Mouse (Mus musculus) midbrain, postnatal 0 days (tissue): ENCODE measurements around the gene Sell. TPM values are rescaled to one million over a fixed set of nuclear protein-coding genes. Genes with fewer than 3 reads are reported as not detected.

Experiments used
- ATAC-seq: fragments of 200-750 bp; cut with Nextera tagmentation; 2 replicates; pipeline ENCODE4 v1.8.0; 2017; ENCODE audit warnings: moderate number of reproducible peaks, mild to moderate bottlenecking, moderate TSS enrichment, moderate library complexity; ENCODE audit not compliant: low FRiP score
- DNase-seq: peaks from one replicate; pipeline ENCODE4 v3.0.0-alpha.2; 2015; ENCODE audit warnings: low spot score
- H3K27ac ChIP-seq: fragments of 300-500 bp; sonication (generic); 2 replicates; pipeline ENCODE4 v1.5.1; 2014; ENCODE audit warnings: low read depth, mild to moderate bottlenecking, low read length, mixed read lengths
- H3K27me3 ChIP-seq: fragments of 300-500 bp; sonication (generic); 2 replicates; pipeline ENCODE4 v1.6.1; 2014; ENCODE audit warnings: low read length, control low read depth, mixed read lengths; ENCODE audit not compliant: insufficient read depth
- H3K36me3 ChIP-seq: fragments of 300-500 bp; sonication (generic); 2 replicates; pipeline ENCODE4 v1.6.1; 2014; ENCODE audit warnings: low read length, control low read depth, mixed read lengths; ENCODE audit not compliant: insufficient read depth
- H3K4me1 ChIP-seq: fragments of 300-500 bp; sonication (generic); 2 replicates; pipeline ENCODE4 v1.6.1; 2014; ENCODE audit warnings: mild to moderate bottlenecking, control low read depth, antibody characterized with exemption, low read length, mixed read lengths; ENCODE audit not compliant: insufficient read depth
- H3K4me2 ChIP-seq: fragments of 300-500 bp; sonication (generic); 2 replicates; pipeline ENCODE4 v1.6.1; 2014; ENCODE audit warnings: low read depth, mild to moderate bottlenecking, low read length, mixed read lengths; ENCODE audit not compliant: poor library complexity, severe bottlenecking
- H3K4me3 ChIP-seq: fragments of 300-500 bp; sonication (generic); 2 replicates; pipeline ENCODE4 v1.5.1; 2014; ENCODE audit warnings: low read depth, mild to moderate bottlenecking, low read length, moderate library complexity
- H3K9ac ChIP-seq: fragments of 300-500 bp; sonication (generic); replicated peaks from 2 replicates; pipeline ENCODE4 v1.6.1; 2014; ENCODE audit warnings: mild to moderate bottlenecking, low read length, moderate library complexity, mixed read lengths; ENCODE audit not compliant: poor library complexity, severe bottlenecking
- H3K9me3 ChIP-seq: fragments of 300-500 bp; sonication (generic); 2 replicates; pipeline ENCODE4 v1.6.1; 2016; ENCODE audit warnings: low read length, control low read depth
- CTCF ChIP-seq: IDR thresholded peaks from 2 replicates; pipeline ENCODE4 v1.5.1; 2016; ENCODE audit warnings: antibody characterized with exemption, mild to moderate bottlenecking
- WGBS: fragments of 180-500 bp; shearing (Covaris S2); extraction: QIAGEN DNeasy Blood & Tissue Kit; methylation state at CpG from one replicate; pipeline ENCODE4 v1.1.7; 2014; 5-methylcytosine and 5-hydroxymethylcytosine counted together
- polyA plus RNA-seq: library from polyadenylated mRNA; unstranded; fragments of >200 nt; fragmentation: Nextera tagmentation; extraction: Ambion mirVana; gene quantifications from 2 replicates; pipeline ENCODE4 v1.2.1, GENCODE M21; 2015
- total RNA-seq: library from RNA; depleted of rRNA; stranded (reverse); fragments of >200 nt; gene quantifications from 2 replicates; pipeline ENCODE4 v1.2.3, GENCODE M21; 2014; rRNA removed

Sell gene
- total and polyA plus RNA-seq, 2 experiments from 2014 or later: not detected

- no peaks in the 10 kb centered on the region for H3K9me3 ChIP-seq
- no peak overlapping the region for H3K4me2 ChIP-seq
- no peak for DNase-seq
- no peak for ATAC-seq
- no peak for TF ChIP-seq CTCF
- 91% methylated on average over 3 of the region's 3 CpGs for whole genome bisulfite sequencing
- H3K4me3 ChIP-seq: no peak overlapping the region
- H3K27me3 ChIP-seq: no peaks in the 10 kb centered on the region
- no peak overlapping the region for H3K9ac ChIP-seq
- H3K36me3 ChIP-seq: no peaks in the 10 kb centered on the region
- no peaks in the 10 kb centered on the region for H3K4me1 ChIP-seq
- no peak overlapping the region for H3K27ac ChIP-seq
Measured at GRCm38 (mm10) chr1:164119892-164120776, 58.4 kb downstream of the Sell start.

GRCm38 (mm10) chr1:164120777-164121158 lies 59.0 kb downstream of the Sell start:
- no peak overlapping the region for H3K9ac ChIP-seq
- no peak for DNase-seq
- H3K27me3 ChIP-seq: no peaks in the 10 kb centered on the region
- no peaks in the 10 kb centered on the region for H3K9me3 ChIP-seq
- no peak for TF ChIP-seq CTCF
- no peak overlapping the region for H3K27ac ChIP-seq
- H3K4me2 ChIP-seq: no peak overlapping the region
- no peaks in the 10 kb centered on the region for H3K4me1 ChIP-seq
- ATAC-seq: no peak
- no peak overlapping the region for H3K4me3 ChIP-seq
- WGBS: 91% methylated on average over 3 of the region's 3 CpGs
- no peaks in the 10 kb centered on the region for H3K36me3 ChIP-seq

GRCm38 (mm10) chr1:164123836-164124235 lies 62.1 kb downstream of the Sell start:
- Histone ChIP-seq H3K4me3 (no peak overlapping the region), H3K27me3 (no peaks in the 10 kb centered on the region), H3K9ac (no peak overlapping the region), H3K36me3 (no peaks in the 10 kb centered on the region), H3K9me3 (no peaks in the 10 kb centered on the region), H3K4me2 (no peak overlapping the region), H3K4me1 (no peaks in the 10 kb centered on the region), H3K27ac (no peak overlapping the region)
- no peak for TF ChIP-seq CTCF
- no peak for DNase-seq
- 85% methylated on average over 3 of the region's 3 CpGs for WGBS
- ATAC-seq: no peak

GRCm38 (mm10) chr1:164130013-164130412 lies 68.2 kb downstream of the Sell start:
- Histone ChIP-seq H3K9me3 (no peaks in the 10 kb centered on the region), H3K27me3 (no peaks in the 10 kb centered on the region), H3K4me3 (no peak overlapping the region), H3K9ac (no peak overlapping the region), H3K4me1 (no peaks in the 10 kb centered on the region), H3K36me3 (no peaks in the 10 kb centered on the region), H3K27ac (no peak overlapping the region), H3K4me2 (no peak overlapping the region)
- WGBS: 77% methylated on average over 3 of the region's 3 CpGs
- no peak for ATAC-seq
- TF ChIP-seq CTCF: no peak
- no peak for DNase-seq

GRCm38 (mm10) chr1:164132609-164133008 lies 70.8 kb downstream of the Sell start:
- Histone ChIP-seq H3K4me3 (no peak overlapping the region), H3K4me1 (no peaks in the 10 kb centered on the region), H3K4me2 (no peak overlapping the region), H3K9me3 (no peaks in the 10 kb centered on the region), H3K27ac (no peak overlapping the region), H3K36me3 (no peaks in the 10 kb centered on the region), H3K9ac (no peak overlapping the region), H3K27me3 (no peaks in the 10 kb centered on the region)
- TF ChIP-seq CTCF: no peak
- WGBS: 80% methylated on average over 1 of the region's 1 CpGs
- DNase-seq (no peak), ATAC-seq (no peak)

Other genes starting within 250 kb of the Sell start
- 15.7 and 16.6 TPM in 2 replicates for gene Scyl3, start 132.9 kb upstream of the Sell start, total RNA-seq
- 11.9 and 12.3 TPM in 2 replicates for gene Scyl3, start 132.9 kb upstream of the Sell start, polyA plus RNA-seq
- gene BC055324, start 67.2 kb upstream of the Sell start, total RNA-seq: 5.2 and 5.6 TPM in 2 replicates
- 1.8 TPM in 2 replicates for gene BC055324, start 67.2 kb upstream of the Sell start, polyA plus RNA-seq
- 3.6 and 6.9 TPM in 2 replicates for gene Mettl18, start 67.1 kb upstream of the Sell start, total RNA-seq
- 4.9 and 5.2 TPM in 2 replicates for gene Mettl18, start 67.1 kb upstream of the Sell start, polyA plus RNA-seq
- not detected in 2 replicates for gene Sele, start 13.7 kb upstream of the Sell start, total RNA-seq
- gene Sele, start 13.7 kb upstream of the Sell start, polyA plus RNA-seq: not detected in 2 replicates
- gene Selp, start 53.3 kb downstream of the Sell start, total RNA-seq: not detected in 2 replicates
- not detected in 2 replicates for gene Selp, start 53.3 kb downstream of the Sell start, polyA plus RNA-seq
- gene F5, start 89.9 kb downstream of the Sell start, total RNA-seq: 0.05 and 0.09 TPM in 2 replicates
- gene F5, start 89.9 kb downstream of the Sell start, polyA plus RNA-seq: 0.02 and 0.04 TPM in 2 replicates
- 17.0 and 20.2 TPM in 2 replicates for gene Slc19a2, start 187.1 kb downstream of the Sell start, total RNA-seq
- gene Slc19a2, start 187.1 kb downstream of the Sell start, polyA plus RNA-seq: 7.4 and 8.4 TPM in 2 replicates
- gene Ccdc181, start 213.6 kb downstream of the Sell start, total RNA-seq: 12.6 and 20.9 TPM in 2 replicates
- gene Ccdc181, start 213.6 kb downstream of the Sell start, polyA plus RNA-seq: 27.2 and 29.0 TPM in 2 replicates
- gene Nme7, start 242.1 kb downstream of the Sell start, total RNA-seq: 17.6 and 18.5 TPM in 2 replicates
- gene Nme7, start 242.1 kb downstream of the Sell start, polyA plus RNA-seq: 25.8 and 27.5 TPM in 2 replicates
- 12.1 and 16.7 TPM in 2 replicates for gene Blzf1, start 245.5 kb downstream of the Sell start, total RNA-seq
- gene Blzf1, start 245.5 kb downstream of the Sell start, polyA plus RNA-seq: 22.5 and 23.0 TPM in 2 replicates